Mouse (Mus musculus): ENCODE measurements at regions not wholly inside any gene's neighbourhood (a gene's known extent, or its start where the extent isn't known, plus 50 kb on each side); places are given as distances from the start of the nearest gene placed in this dataset.
"Not testable (repeated sequence)": the region's sequence is repeated elsewhere in the genome, so short reads cannot be mapped to it uniquely, and the experiment has no call there.

- no peak for DNase-seq (ENCODE audit: low spot score)
Observed at GRCm38 (mm10) chr6:89140469-89140868, 222.0 kb downstream of the Plxna1 start.

- DNase-seq (ENCODE audit: low spot score): no peak
Observed at GRCm38 (mm10) chr6:89153027-89153662, 209.3 kb downstream of the Plxna1 start.

- no peak for DNase-seq (ENCODE audit: low spot score)
Observed at GRCm38 (mm10) chr6:89157501-89157900, 204.9 kb downstream of the Plxna1 start.

GRCm38 (mm10) chr6:89160051-89160450 lies 202.4 kb downstream of the Plxna1 start:
- no peak for DNase-seq (ENCODE audit: low spot score)

GRCm38 (mm10) chr6:89161746-89162145 lies 200.7 kb downstream of the Plxna1 start:
- no peak for DNase-seq (ENCODE audit: low spot score)

GRCm38 (mm10) chr6:89169520-89169919 lies 192.9 kb downstream of the Plxna1 start:
- DNase-seq (ENCODE audit: low spot score): no peak

- DNase-seq (ENCODE audit: low spot score): not testable (repeated sequence)
Observed at GRCm38 (mm10) chr6:89184920-89185319, 177.5 kb downstream of the Plxna1 start.

GRCm38 (mm10) chr6:89200514-89201284 lies 161.7 kb downstream of the Plxna1 start:
- DNase-seq (ENCODE audit: low spot score): not testable (repeated sequence)

- no peak for DNase-seq (ENCODE audit: low spot score)
Observed at GRCm38 (mm10) chr6:89215021-89215420, 147.4 kb downstream of the Plxna1 start.

- DNase-seq (ENCODE audit: low spot score): no peak
Observed at GRCm38 (mm10) chr6:89235416-89236075, 126.9 kb downstream of the Plxna1 start.

- DNase-seq (ENCODE audit: low spot score): no peak
Observed at GRCm38 (mm10) chr6:89236226-89236625, 126.2 kb downstream of the Plxna1 start.

- peak; percentile 60 for DNase-seq (ENCODE audit: low spot score)
Observed at GRCm38 (mm10) chr6:89236892-89237646, 125.4 kb downstream of the Plxna1 start.

GRCm38 (mm10) chr6:89238871-89239270 lies 123.5 kb downstream of the Plxna1 start:
- no peak for DNase-seq (ENCODE audit: low spot score)

- DNase-seq (ENCODE audit: low spot score): no peak
Observed at GRCm38 (mm10) chr6:89239511-89239910, 122.9 kb downstream of the Plxna1 start.

GRCm38 (mm10) chr6:89240168-89240705 lies 122.2 kb downstream of the Plxna1 start:
- no peak for DNase-seq (ENCODE audit: low spot score)

GRCm38 (mm10) chr6:89242371-89243288 lies 119.8 kb downstream of the Plxna1 start:
- DNase-seq (ENCODE audit: low spot score): no peak

GRCm38 (mm10) chr6:89245506-89245905 lies 116.9 kb downstream of the Plxna1 start:
- no peak for DNase-seq (ENCODE audit: low spot score)

- DNase-seq (ENCODE audit: low spot score): no peak
Observed at GRCm38 (mm10) chr6:89246261-89246660, 116.2 kb downstream of the Plxna1 start.

GRCm38 (mm10) chr6:89248574-89248973 lies 113.8 kb downstream of the Plxna1 start:
- DNase-seq (ENCODE audit: low spot score): no peak

- DNase-seq (ENCODE audit: low spot score): no peak
Observed at GRCm38 (mm10) chr6:89249303-89249702, 113.1 kb downstream of the Plxna1 start.

GRCm38 (mm10) chr6:89251641-89252040 lies 110.8 kb downstream of the Plxna1 start:
- no peak for DNase-seq (ENCODE audit: low spot score)

Measured in left cerebral cortex, adult 11 months (tissue).